Mouse (Mus musculus) hindbrain, embryonic 15.5 days (tissue): ENCODE measurements around the gene Marco. TPM values are rescaled to one million over a fixed set of nuclear protein-coding genes. Genes with fewer than 3 reads are reported as not detected.

ENCODE experiments used
- ATAC-seq: fragments of 200-750 bp; cut with Nextera tagmentation; 2 replicates; pipeline ENCODE4 v1.8.0; 2017; ENCODE audit warnings: low read depth, moderate number of reproducible peaks, moderate TSS enrichment; ENCODE audit not compliant: low FRiP score
- H3K27ac ChIP-seq: fragments of 300-500 bp; sonication (generic); replicated peaks from 2 replicates; pipeline ENCODE4 v1.5.1; 2015; ENCODE audit warnings: mild to moderate bottlenecking, inconsistent platforms
- H3K27me3 ChIP-seq: fragments of 300-500 bp; sonication (generic); 2 replicates; pipeline ENCODE4 v1.6.1; 2015; ENCODE audit warnings: control low read depth, inconsistent platforms
- H3K36me3 ChIP-seq: fragments of 300-500 bp; sonication (generic); 2 replicates; pipeline ENCODE4 v1.6.1; 2015; ENCODE audit warnings: control low read depth, inconsistent platforms
- H3K4me1 ChIP-seq: fragments of 300-500 bp; sonication (generic); replicated peaks from 2 replicates; pipeline ENCODE4 v1.6.1; 2015; ENCODE audit warnings: control low read depth, inconsistent platforms
- H3K4me2 ChIP-seq: fragments of 300-500 bp; sonication (generic); 2 replicates; pipeline ENCODE4 v1.6.1; 2015; ENCODE audit warnings: moderate library complexity, mild to moderate bottlenecking, inconsistent platforms
- H3K4me3 ChIP-seq: fragments of 300-500 bp; sonication (generic); 2 replicates; pipeline ENCODE4 v1.5.1; 2015; ENCODE audit warnings: mild to moderate bottlenecking, inconsistent platforms
- H3K9ac ChIP-seq: fragments of 300-500 bp; sonication (generic); 2 replicates; pipeline ENCODE4 v1.6.1; 2015; ENCODE audit warnings: inconsistent platforms
- H3K9me3 ChIP-seq: fragments of 300-500 bp; sonication (generic); 2 replicates; pipeline ENCODE4 v1.6.1; 2016; ENCODE audit warnings: control low read depth, inconsistent platforms
- WGBS: fragments of 180-500 bp; shearing (Covaris S2); methylation state at CpG from one replicate; pipeline ENCODE4 v1.1.7; 2015; 5-methylcytosine and 5-hydroxymethylcytosine counted together
- polyA plus RNA-seq: library from polyadenylated mRNA; unstranded; fragments of >200 nt; fragmentation: Nextera tagmentation; extraction: Ambion mirVana; gene quantifications from 2 replicates; pipeline ENCODE4 v1.2.1, GENCODE M21; 2015

Marco gene
- polyA plus RNA-seq = 0.10 TPM in 1 of 2 replicates, not detected in the other

- Histone ChIP-seq H3K4me1 (no peaks in the 10 kb centered on the region), H3K36me3 (no peaks in the 10 kb centered on the region), H3K9ac (no peak within 1 kb of the TSS), H3K9me3 (no peaks in the 10 kb centered on the region), H3K4me2 (no peak within 1 kb of the TSS), H3K27ac (no peak within 1 kb of the TSS), H3K27me3 (no peaks in the 10 kb centered on the region), H3K4me3 (no peak within 1 kb of the TSS)
- no peak for ATAC-seq
- 82% methylated on average over 1 of the region's 1 CpGs for WGBS
Measured at GRCm38 (mm10) chr1:120504924-120505323, at the start of gene Marco. TSS of gene Marco (minus strand) at chr1:120505024.

DNA sequence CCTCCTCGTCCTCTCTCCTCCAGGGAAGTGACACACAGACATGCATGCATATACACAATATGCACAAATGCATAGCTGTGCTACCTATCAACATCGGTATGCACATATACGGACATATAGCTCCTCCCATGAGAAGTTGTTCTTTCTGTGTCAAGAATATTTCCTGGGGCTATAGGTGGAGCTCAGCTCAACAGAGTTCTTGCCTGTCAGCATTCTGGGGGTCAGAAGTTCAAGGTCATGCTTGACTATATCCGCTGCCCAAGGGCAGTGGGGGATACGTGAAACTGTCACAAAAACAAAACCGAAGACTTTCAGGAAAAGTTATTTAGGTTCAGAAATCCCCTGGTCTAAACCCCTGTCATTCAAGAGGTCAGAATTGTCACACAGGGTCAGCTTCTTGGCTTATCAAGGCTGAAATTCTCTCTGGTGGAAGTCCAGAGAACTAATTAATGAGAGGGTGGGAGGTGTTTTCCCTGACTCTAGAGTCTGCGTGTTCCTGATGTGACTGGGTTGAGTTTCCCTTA is 34.7 kb upstream of the Marco start:
- Histone ChIP-seq H3K27ac (no peak overlapping the region), H3K9me3 (no peaks in the 10 kb centered on the region), H3K4me3 (no peak overlapping the region), H3K9ac (no peak overlapping the region), H3K36me3 (no peaks in the 10 kb centered on the region), H3K27me3 (no peaks in the 10 kb centered on the region), H3K4me1 (no peaks in the 10 kb centered on the region), H3K4me2 (no peak overlapping the region)
- ATAC-seq = no peak
- 84% methylated on average over 7 of the region's 7 CpGs for WGBS

GRCm38 (mm10) chr1:120536998-120537397 is 32.2 kb upstream of the Marco start:
- H3K27me3 ChIP-seq = no peaks in the 10 kb centered on the region
- H3K9me3 ChIP-seq = no peaks in the 10 kb centered on the region
- H3K4me1 ChIP-seq = no peaks in the 10 kb centered on the region
- no peaks in the 10 kb centered on the region for H3K36me3 ChIP-seq
- no peak overlapping the region for H3K27ac ChIP-seq
- ATAC-seq = no peak
- H3K4me2 ChIP-seq = no peak overlapping the region
- H3K9ac ChIP-seq = no peak overlapping the region
- 97% methylated on average over 1 of the region's 1 CpGs for WGBS
- H3K4me3 ChIP-seq = no peak overlapping the region

GRCm38 (mm10) chr1:120535919-120536318 is 31.1 kb upstream of the Marco start:
- Histone ChIP-seq H3K4me2 (no peak overlapping the region), H3K4me1 (no peaks in the 10 kb centered on the region), H3K4me3 (no peak overlapping the region), H3K27ac (no peak overlapping the region), H3K27me3 (no peaks in the 10 kb centered on the region), H3K9me3 (no peaks in the 10 kb centered on the region), H3K9ac (no peak overlapping the region), H3K36me3 (no peaks in the 10 kb centered on the region)
- ATAC-seq = no peak
- 90% methylated on average over 1 of the region's 1 CpGs for WGBS

- Histone ChIP-seq H3K36me3 (no peaks in the 10 kb centered on the region), H3K27ac (no peak overlapping the region), H3K4me2 (no peak overlapping the region), H3K4me1 (no peaks in the 10 kb centered on the region), H3K27me3 (no peaks in the 10 kb centered on the region), H3K9ac (no peak overlapping the region), H3K9me3 (no peaks in the 10 kb centered on the region), H3K4me3 (no peak overlapping the region)
- 68% methylated on average over 6 of the region's 6 CpGs for WGBS
- ATAC-seq = no peak
Measured at GRCm38 (mm10) chr1:120532321-120532916, 27.6 kb upstream of the Marco start.

DNA sequence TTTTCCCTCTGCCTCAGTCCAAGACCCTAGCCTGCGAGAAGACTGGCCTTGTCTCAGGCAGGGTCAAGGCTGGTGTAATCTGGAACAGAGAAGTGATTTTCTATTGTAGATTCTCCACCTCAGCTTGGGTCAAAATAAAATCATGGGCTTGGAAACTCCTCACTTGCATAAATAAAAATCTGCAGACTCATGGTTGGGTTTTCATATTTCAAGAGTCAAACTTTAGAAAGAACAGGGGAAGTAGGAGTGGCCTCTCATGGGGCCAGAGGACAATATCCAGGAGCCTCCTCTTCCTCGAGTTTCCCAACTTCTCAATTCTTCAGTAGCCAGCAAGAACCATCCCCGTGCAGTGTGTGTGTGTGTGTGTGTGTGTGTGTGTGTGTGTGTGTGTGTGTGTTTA is 26.9 kb upstream of the Marco start:
- 91% methylated on average over 3 of the region's 3 CpGs for WGBS
- Histone ChIP-seq H3K36me3 (no peaks in the 10 kb centered on the region), H3K27ac (no peak overlapping the region), H3K27me3 (no peaks in the 10 kb centered on the region), H3K9me3 (no peaks in the 10 kb centered on the region), H3K4me2 (no peak overlapping the region), H3K9ac (no peak overlapping the region), H3K4me3 (no peak overlapping the region), H3K4me1 (no peaks in the 10 kb centered on the region)
- no peak for ATAC-seq

GRCm38 (mm10) chr1:120529881-120530280 is 25.1 kb upstream of the Marco start:
- Histone ChIP-seq H3K4me2 (no peak overlapping the region), H3K9ac (no peak overlapping the region), H3K27me3 (no peaks in the 10 kb centered on the region), H3K36me3 (no peaks in the 10 kb centered on the region), H3K4me3 (no peak overlapping the region), H3K27ac (no peak overlapping the region), H3K9me3 (no peaks in the 10 kb centered on the region), H3K4me1 (no peaks in the 10 kb centered on the region)
- 86% methylated on average over 2 of the region's 2 CpGs for WGBS
- ATAC-seq = no peak

- 75% methylated on average over 7 of the region's 7 CpGs for WGBS
Measured at GRCm38 (mm10) chr1:120517618-120518017, 12.8 kb upstream of the Marco start.

DNA sequence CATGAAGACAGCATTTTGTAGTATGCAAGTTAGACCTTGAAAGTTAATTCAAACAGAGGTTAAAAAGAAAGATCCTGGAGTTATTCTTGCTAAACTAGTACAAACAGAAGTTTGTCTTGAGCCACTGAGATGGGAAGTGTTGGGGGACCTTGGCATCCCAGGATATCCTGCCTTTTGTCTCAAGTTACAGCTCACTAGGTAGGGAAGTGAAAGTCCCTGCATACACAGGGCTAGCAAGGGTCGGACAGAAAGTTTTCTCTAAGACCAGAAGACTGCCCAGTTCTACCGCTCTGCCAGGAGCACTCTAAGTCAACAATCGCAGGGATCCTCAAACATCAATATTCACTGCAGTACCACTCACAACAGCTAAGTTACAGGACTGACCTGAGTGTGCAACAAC is 5.5 kb upstream of the Marco start:
- ATAC-seq = no peak
- WGBS = 84% methylated on average over 3 of the region's 3 CpGs
- no peaks in the 10 kb centered on the region for H3K4me1 ChIP-seq
- H3K27me3 ChIP-seq = no peaks in the 10 kb centered on the region
- H3K9me3 ChIP-seq = no peaks in the 10 kb centered on the region
- H3K27ac ChIP-seq = no peak overlapping the region
- H3K4me3 ChIP-seq = no peak overlapping the region
- no peak overlapping the region for H3K9ac ChIP-seq
- H3K4me2 ChIP-seq = no peak overlapping the region
- no peaks in the 10 kb centered on the region for H3K36me3 ChIP-seq

More at GRCm38 (mm10) chr1:120517618-120518017, 12.8 kb upstream of the Marco start:
- Histone ChIP-seq H3K4me3 (no peak overlapping the region), H3K4me1 (no peaks in the 10 kb centered on the region), H3K27ac (no peak overlapping the region), H3K36me3 (no peaks in the 10 kb centered on the region), H3K27me3 (no peaks in the 10 kb centered on the region), H3K9ac (no peak overlapping the region), H3K9me3 (no peaks in the 10 kb centered on the region), H3K4me2 (no peak overlapping the region)
- no peak for ATAC-seq

GRCm38 (mm10) chr1:120508976-120509375 is 4.2 kb upstream of the Marco start:
- H3K4me2 ChIP-seq = no peak overlapping the region
- no peaks in the 10 kb centered on the region for H3K4me1 ChIP-seq
- no peak overlapping the region for H3K4me3 ChIP-seq
- H3K36me3 ChIP-seq = no peaks in the 10 kb centered on the region
- ATAC-seq = no peak
- H3K27me3 ChIP-seq = no peaks in the 10 kb centered on the region
- no peak overlapping the region for H3K9ac ChIP-seq
- H3K9me3 ChIP-seq = no peaks in the 10 kb centered on the region
- no peak overlapping the region for H3K27ac ChIP-seq
- 90% methylated on average over 4 of the region's 4 CpGs for WGBS

DNA sequence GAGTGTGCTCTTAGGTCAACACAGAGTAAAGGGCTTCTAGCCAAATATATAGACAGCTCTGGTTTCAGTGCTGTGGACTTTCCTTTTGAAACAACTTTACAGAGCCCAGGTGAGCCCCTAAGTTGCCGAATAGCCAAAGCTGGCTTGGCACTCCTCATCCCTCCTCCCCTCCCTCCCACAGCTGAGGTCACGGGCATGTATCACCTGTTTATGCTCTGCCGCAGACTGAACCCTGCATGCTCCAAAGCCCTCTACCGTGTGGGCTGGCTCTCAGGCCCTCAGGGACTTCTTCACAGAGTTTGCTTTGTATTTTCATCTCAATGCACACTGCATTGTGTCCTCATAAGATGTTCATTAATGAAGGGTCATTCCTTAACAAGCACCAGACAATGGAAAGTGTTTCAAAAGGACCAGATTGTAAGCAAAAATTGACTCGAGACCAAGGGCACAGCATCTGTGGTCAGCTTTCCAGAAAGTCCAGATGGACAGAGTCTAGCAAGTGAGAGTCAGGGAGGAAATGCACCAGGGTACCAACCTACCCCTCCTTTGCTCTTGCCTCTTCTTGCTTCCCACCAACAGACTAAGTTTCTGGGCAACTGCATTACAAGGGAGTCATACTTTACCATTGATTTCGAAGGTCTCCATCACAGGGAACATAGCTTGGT is 646 bp downstream of the Marco start:
- ATAC-seq = no peak

DNA sequence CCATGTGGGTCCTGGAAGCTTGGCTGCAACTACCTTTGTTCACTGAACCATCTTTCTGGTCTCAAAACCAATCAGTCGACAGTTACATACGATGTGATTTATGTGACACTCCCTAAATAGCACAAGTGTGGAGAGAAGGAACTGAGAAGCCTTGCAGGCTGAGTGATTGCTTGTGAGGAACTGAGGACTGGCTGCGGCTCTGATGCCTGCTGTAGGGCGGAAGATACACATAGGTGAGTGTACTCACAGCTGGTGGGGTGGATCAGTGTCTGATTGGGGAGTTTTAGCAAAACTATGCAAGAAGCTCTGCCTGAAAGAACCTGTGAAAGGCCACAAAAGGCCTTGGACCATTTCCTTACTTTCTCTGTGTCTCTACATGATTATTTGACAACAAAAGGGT is 3.3 kb downstream of the Marco start:
- no peak for ATAC-seq
- 85% methylated on average over 4 of the region's 4 CpGs for WGBS
- Histone ChIP-seq H3K27ac (no peak overlapping the region), H3K4me2 (no peak overlapping the region), H3K4me1 (no peaks in the 10 kb centered on the region), H3K4me3 (no peak overlapping the region), H3K9ac (no peak overlapping the region), H3K9me3 (no peaks in the 10 kb centered on the region), H3K27me3 (no peaks in the 10 kb centered on the region), H3K36me3 (no peaks in the 10 kb centered on the region)

More for the DNA sequence above, 646 bp downstream of the Marco start:
- Histone ChIP-seq H3K4me2 (no peak overlapping the region), H3K4me3 (no peak overlapping the region), H3K27me3 (no peaks in the 10 kb centered on the region), H3K9me3 (no peaks in the 10 kb centered on the region), H3K4me1 (no peaks in the 10 kb centered on the region), H3K36me3 (no peaks in the 10 kb centered on the region), H3K9ac (no peak overlapping the region), H3K27ac (no peak overlapping the region)
- 56% methylated on average over 6 of the region's 6 CpGs for WGBS
